ENCODE assay signal across 16 mouse cellular contexts in genomic region chr17:46051356-46051755, GRCm38 (mm10). TPM values are rescaled to one million over a fixed set of nuclear protein-coding genes. Genes with fewer than 3 reads are reported as not detected.
DNase-seq lines count a peak whose midpoint lies in the region; ATAC-seq and TF ChIP-seq lines count a peak whose summit lies in the region.
"Had no signal": no experiment of that assay in that cellular context is flagged by ENCODE, and none has a peak within 500 bp of the region (broad histone marks: within the 10 kb centered on the region; RNA-seq: fewer than 3 reads in every experiment).

No protein-coding gene starts in this region.

- no peak for TF ChIP-seq POLR2A in heart, adult 2 months (IDR thresholded peaks at IDR 0.05; ENCODE audit: insufficient read depth, low read depth, low read length)

- 0 out of 2 replicates have a peak, but pooled peaks have one; percentile 40 for ATAC-seq in cerebellum, adult (ENCODE audit: insufficient number of reproducible peaks, low FRiP score, low TSS enrichment)
- ATAC-seq: forebrain, embryonic 16.5 days; hindbrain, embryonic 16.5 days had no signal

- H3K27ac ChIP-seq in heart, adult 2 months = no peak overlapping the region
- no peak overlapping the region; the same call in 1 of the 2 replicates for H3K27ac ChIP-seq in heart, embryonic 10.5 days
- H3K27ac ChIP-seq: limb, embryonic 12.5 days; neural tube, embryonic 12.5 days had no signal

- H3K9me3 ChIP-seq in heart, embryonic 10.5 days = peaks cover 4% of the 10 kb centered on the region; the same call in 1 of the 2 replicates

- DNase-seq in cerebellum, postnatal 14 days = no peak
- DNase-seq in heart, adult 2 months = peak in 1 of 2 experiments; percentile 60
- DNase-seq in heart, embryonic 10.5 days (ENCODE audit: low spot score) = no peak
- peak; percentile 73 for DNase-seq in lung, postnatal 36 days
- no peak for DNase-seq in lung, postnatal 4 days
- DNase-seq in Muller cell, postnatal 12 days (ENCODE audit: inconsistent ontology term) = no peak
- DNase-seq in right cerebral cortex, postnatal 25 days = no peak
- DNase-seq: heart, postnatal 14 days; kidney, adult 9 months; thymus, adult 2 months had no signal

- H3K9ac ChIP-seq in heart, adult 2 months (ENCODE audit: low read depth, low read length) = no peak overlapping the region
- H3K9ac ChIP-seq: limb, embryonic 12.5 days; lung, embryonic 14.5 days; neural tube, embryonic 12.5 days had no signal

- no peaks in the 10 kb centered on the region for H3K79me2 ChIP-seq in heart, adult 2 months (replicated peaks; ENCODE audit: control insufficient read depth, insufficient read depth, low read length)

- no peaks in the 10 kb centered on the region for H3K36me3 ChIP-seq in heart, adult 2 months (ENCODE audit: control insufficient read depth, insufficient read depth, low read length)
- no peaks in the 10 kb centered on the region for H3K36me3 ChIP-seq in heart, embryonic 10.5 days
- H3K36me3 ChIP-seq: limb, embryonic 12.5 days; neural tube, embryonic 12.5 days had no signal

- no peaks in the 10 kb centered on the region for H3K27me3 ChIP-seq in heart, adult 2 months (ENCODE audit: control insufficient read depth, insufficient read depth, low read length)
- peaks cover 15% of the 10 kb centered on the region; the same call in 1 of the 2 replicates for H3K27me3 ChIP-seq in heart, embryonic 10.5 days (ENCODE audit: insufficient read depth, poor library complexity, severe bottlenecking)
- H3K27me3 ChIP-seq: limb, embryonic 12.5 days; neural tube, embryonic 12.5 days had no signal

- intact Hi-C loops in heart, adult 2 months (cut with DNase I) = no loop called here

- H3K4me1 ChIP-seq in heart, adult 2 months (ENCODE audit: control insufficient read depth, insufficient read depth, low read length) = no peaks in the 10 kb centered on the region
- peaks cover 34% of the 10 kb centered on the region for H3K4me1 ChIP-seq in heart, embryonic 10.5 days

- no peak overlapping the region for H3K4me3 ChIP-seq in heart, adult 2 months
- H3K4me3 ChIP-seq in heart, embryonic 10.5 days = no peak overlapping the region
- H3K4me3 ChIP-seq: limb, embryonic 12.5 days; neural tube, embryonic 12.5 days had no signal

- 60% methylated on average over 5 of the region's 5 CpGs for WGBS in heart, adult 2 months
- 67% methylated on average over 5 of the region's 5 CpGs for WGBS in heart, embryonic 10.5 days

- 0 out of 2 replicates have a peak, but pooled peaks have one; percentile 12 for TF ChIP-seq EP300 in heart, adult 2 months (IDR thresholded peaks at IDR 0.05; ENCODE audit: insufficient read depth, low read depth, low read length)

- no peak for TF ChIP-seq CTCF in heart, adult 2 months (IDR thresholded peaks at IDR 0.05)

RNA-seq across cellular contexts. Expression of gene Vegfa, which starts 19.2 kb away (rescaled TPM):
- total RNA-seq in heart, adult 2 months (2021) = 100 to 1,000 TPM; 207 to 328 TPM
- polyA plus RNA-seq in heart, adult 2 months (2012; rRNA removed) = 384 and 618 TPM in 2 replicates
- polyA plus RNA-seq in heart, embryonic 10.5 days (2016; fragmentation: Nextera tagmentation; extraction: Ambion mirVana) = 4.5 and 6.0 TPM in 2 replicates

RNA-seq across cellular contexts. Expression of gene Mrps18a, which starts 59.4 kb away (rescaled TPM):
- total RNA-seq in heart, adult 2 months (2021) = 100 to 1,000 TPM; 128 to 140 TPM
- polyA plus RNA-seq in heart, adult 2 months (2012; rRNA removed) = 99.4 and 99.6 TPM in 2 replicates
- 150 and 166 TPM in 2 replicates for polyA plus RNA-seq in heart, embryonic 10.5 days (2016; fragmentation: Nextera tagmentation; extraction: Ambion mirVana)

Comparison
In these comparisons a context has a peak if more than half of its experiments do, and no peak if none do; other contexts are left out.
1. RNA of gene Vegfa, which starts 19.2 kb away (polyA plus RNA-seq): 384 to 618 TPM in heart, adult 2 months; 4.5 to 6.0 TPM in heart, embryonic 10.5 days; every median in the first group is over 10 times any median in the second.